Mouse (Mus musculus) testis, postnatal 14 days (tissue): ENCODE data around the gene Mkrn3.

Experiments
- DNase-seq: peaks from one replicate; pipeline ENCODE4 v3.0.0; 2021; ENCODE audit warnings: low spot score

The Mkrn3 gene

DNA sequence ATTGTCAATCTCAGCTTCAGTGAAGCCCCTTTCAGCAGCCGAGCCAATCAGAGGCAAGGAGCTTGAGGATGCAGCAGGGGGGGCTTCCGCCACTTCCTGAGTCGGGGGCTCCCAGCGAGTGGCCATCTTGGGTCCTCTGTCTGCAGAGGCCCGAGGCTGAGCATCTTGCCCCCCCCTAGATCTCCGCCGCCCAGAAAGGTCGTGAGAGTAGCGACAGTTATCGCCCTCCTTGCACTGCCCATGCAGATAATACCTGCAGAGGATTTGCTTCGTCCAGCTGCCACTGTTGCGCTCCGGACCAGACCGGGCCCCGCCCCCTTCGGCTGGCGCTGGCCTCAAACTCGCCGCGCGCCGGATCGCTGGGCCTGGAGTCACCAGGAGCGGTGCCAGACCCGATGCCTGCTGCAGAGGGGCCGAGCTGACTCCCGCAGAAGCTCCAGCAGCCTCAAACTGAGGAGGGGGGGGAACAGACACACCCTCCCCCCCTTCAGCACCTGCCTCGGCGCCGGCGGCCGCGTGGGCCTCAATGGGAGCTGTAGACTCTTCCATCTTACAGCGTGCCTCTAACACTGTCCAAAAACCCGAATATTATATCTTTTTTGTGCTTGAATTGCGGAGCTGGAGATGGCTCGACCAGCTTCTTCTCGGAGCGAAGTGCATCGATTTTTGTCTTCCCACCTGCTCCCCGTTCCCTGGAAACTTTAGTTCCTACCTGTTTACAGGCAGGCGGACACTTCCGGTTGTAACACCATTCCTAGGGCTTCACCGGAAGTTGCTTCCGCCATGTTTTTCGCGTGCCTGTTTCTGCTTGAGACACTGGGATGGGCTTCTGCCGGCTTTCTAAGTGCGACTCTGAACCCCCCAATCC, at the start of gene Mkrn3:
Gene Mkrn3, minus strand, starts transcription at position 647 of the 868 bp plus-strand sequence.
- peak; percentile 89 for DNase-seq

DNA sequence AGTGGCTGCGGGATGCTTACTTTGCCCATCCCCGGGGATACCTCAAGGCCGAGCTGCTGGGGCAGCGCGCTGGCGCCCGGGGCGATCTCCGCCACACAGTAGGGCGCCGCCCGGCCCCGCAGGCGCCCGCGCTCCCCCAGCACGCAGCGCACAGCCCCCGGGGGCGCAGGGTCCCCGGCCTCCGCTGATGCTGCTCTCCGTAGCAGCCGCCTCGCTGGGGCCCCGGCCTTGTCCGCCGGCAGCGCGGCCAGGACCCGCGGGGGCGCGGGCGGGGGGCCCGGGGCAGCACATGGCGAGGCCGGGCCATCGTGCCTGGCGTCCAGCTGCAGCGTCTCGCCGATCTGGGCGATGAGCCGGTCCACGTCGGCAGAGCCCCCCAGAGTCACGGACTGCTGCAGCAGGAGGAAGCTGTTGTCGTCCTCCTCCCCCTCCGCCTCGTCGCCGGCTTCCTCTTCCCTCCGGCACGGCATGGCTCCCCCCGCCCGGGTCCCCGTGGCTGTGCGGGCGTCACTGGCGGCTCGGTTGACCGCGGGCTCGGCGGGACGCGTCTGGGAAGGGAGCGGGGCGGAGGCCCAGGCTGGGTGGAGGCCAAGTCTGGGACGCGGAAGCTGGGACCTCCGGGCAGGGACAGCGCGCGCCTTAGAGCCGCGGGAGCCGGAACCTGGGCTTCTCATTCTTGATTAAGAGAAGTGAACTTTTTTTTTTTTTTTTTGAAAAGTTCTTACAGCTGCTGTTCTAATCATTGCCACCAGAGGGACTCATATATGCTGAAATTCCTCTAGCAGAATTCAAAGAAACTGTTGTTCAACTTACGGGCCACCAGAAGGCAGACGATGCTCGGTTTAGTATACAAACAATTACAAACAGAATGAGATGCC, 44.2 kb upstream of the Mkrn3 start, which contains the start of gene Peg12:
Gene Peg12, minus strand, starts transcription at position 633 of the 878 bp plus-strand sequence.
- DNase-seq, result peak; percentile 48

DNA sequence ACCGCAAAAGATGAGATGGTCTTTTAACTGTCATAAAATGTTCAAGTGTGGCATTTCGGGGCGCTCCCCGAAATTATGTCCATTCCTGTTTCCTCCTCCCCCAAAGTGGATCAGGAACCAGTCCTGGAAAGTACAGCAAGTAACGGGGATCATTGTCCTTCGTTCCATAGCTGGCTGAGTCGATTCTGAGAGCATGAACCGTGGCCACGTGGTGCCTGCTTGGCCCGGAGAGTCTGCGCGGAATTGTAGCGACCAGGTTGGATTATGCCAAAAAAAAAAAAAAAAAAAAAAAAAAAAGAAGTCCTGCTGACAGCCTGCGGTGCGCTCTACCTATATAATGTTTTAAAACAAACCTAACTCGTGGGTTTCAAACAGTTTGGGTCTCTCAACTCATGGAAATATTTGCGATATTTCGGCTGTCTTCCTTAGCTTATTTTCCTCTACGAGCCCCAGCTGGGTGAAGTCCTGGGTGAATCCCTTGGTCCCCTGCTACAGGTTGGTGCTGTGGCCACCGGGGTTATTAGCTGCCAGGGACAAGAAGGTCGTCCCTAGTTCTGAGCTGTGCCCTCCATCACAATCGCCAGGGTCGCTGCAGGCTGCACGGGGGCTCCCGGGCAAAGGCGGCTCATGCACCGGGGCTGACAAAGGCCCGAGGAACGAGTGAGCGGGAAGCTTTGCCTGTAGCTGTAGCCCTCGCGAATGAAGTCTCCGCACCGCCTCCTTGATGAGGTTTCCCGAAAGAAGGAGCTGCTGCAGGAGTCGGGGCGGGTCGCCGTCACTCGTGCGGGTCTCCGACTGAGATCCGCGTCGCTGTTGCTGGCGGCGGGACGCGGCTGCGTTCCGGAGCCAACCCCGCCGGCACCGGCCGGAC, 43.3 kb upstream of the Mkrn3 start:
- DNase-seq, result peak; percentile 11

DNA sequence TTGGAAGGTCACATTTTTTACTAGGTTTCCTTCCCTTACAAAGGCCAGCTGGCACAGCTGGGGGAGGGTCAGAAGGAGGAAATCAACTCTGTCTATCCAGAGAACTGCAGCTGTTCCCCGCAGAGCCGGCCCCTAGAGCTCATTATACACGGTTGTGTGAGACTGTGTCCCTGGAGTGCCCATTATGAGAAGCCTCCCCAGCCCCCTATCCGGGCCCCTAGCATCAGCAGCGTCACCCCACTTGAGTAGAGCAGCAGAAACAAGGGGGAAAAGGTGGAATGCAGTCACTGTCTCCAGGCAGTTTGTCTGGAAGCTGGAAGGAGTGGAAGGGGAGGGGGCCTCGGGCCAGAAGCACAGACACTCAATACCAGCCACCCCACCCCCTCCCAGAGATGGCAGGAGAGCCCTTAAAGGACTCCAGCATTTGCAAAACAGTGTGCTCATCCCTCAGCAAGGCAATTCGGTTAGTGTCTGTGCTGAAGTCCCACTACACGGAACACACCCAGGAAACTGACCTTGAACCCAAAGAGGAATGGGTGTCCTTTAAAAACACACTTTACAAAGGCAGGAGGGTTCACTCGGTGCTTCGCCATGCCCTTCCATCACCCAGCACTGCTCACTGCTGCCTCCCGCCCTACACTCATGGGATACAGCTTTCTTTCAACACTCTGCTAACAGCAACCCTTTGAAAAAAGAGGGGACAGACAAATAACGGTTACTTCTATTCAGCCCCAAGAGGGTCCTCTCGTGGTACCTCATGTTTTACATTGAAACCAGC, 42.5 kb upstream of the Mkrn3 start:
- DNase-seq, result no peak

DNA sequence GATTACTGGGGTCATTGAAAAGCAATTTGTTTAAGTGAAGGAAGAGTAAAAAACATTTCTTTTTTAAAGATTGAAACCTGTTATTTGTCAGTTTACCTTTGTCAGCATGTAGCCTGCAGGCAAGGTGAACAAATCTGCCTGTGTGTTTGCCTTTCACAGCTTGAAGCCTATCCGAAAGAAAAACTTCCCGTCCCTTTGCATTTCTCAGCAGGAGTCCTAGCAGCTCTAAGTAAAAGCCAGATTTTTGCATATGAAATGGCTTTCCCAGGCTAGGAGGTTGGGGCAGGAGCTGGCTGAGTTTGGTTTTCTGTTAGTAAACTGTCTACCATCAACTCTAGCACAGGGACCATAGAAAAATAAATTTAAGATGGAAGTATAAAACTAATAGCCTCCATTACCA, 32.4 kb upstream of the Mkrn3 start:
- no peak for DNase-seq

DNA sequence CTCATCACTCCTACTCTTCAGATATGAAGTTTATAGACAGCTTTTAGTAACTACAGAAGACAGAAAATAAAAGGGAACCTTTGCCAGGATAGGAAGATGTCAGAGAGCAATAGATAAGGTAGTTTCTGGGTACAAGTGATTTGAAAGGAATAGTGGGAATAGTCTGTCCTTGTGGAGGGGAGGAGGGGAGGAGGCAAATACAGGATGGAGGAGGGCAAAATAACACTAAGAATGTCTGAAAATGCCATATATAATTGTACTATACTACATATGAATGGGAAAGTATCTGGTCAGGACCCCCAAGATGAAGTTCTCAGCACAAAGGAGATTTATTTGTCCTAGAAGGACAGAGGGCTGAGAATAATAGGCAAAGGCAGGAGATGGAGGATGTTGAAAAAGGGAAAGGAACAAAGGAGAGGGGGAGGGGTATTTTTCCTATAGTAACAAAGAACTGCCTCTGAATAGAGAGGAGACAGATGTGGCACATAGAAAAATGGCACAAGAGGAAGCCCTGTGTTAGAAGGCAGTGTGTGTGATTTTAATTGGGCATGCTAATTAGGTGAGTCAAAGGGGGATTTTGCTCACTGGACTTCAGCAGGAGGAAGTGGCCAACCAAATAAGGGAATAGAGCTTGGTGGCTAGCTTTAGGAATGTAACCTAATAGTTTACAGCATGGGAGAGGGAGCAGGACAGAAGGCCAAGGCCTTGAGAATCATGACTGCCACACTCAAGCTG, 25.7 kb upstream of the Mkrn3 start:
- no peak for DNase-seq

DNA sequence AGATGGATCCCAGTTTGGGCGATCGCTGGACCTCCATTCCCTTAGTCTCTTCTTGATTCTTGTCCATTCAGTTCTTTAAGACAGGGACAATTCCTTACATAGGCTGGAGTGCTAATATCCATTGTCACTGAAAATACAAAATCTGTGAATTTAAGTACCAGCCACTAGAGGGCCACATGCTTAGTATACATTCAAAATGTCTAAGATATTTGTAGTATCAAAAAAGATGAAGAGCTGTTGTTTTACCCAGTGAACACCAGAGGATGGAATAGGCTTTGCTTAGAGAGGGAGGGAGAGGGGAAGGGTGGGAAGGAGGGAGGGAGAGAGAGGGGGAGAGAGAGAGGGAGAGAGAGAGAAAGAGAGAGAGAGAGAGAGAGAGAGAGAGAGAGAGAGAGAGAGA, 16.5 kb upstream of the Mkrn3 start:
- no peak for DNase-seq

DNA sequence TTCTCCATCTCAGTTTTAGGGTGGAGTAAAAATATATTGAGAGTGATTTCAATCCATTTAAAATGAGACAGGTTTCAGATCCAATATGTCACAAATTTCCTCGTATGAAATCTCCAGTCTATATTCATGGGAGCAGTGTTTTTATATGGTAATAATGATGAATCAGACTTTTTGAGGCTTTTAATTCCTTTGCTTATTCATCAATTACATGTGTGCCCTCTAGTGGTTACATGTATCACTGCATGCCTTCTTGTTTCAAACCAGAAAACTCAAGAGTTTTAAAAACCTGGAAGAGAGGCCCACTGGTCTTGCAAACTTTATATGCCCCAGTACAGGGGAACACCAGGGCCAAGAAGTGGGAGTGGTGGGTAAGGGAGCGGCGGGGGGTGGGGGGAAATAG, 13.3 kb upstream of the Mkrn3 start:
- no peak for DNase-seq

DNA sequence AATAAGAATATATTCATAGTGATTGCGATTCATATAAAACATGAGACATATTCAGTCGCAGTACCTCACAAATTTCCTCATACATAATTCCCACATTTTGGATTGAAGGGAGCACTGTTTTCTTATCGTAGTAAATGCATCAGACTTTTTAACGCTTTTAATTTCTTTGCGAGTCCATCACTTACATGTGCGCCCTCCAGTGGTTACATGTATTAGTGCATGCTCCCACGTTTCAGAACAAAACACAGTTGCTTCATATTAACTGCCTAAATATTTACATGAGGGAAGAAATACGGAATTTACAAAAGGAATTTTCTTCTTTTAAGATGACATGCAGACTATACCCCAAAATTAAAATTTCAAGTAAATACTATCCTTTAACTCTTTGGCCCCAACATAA, 8.4 kb upstream of the Mkrn3 start:
- no peak for DNase-seq

DNA sequence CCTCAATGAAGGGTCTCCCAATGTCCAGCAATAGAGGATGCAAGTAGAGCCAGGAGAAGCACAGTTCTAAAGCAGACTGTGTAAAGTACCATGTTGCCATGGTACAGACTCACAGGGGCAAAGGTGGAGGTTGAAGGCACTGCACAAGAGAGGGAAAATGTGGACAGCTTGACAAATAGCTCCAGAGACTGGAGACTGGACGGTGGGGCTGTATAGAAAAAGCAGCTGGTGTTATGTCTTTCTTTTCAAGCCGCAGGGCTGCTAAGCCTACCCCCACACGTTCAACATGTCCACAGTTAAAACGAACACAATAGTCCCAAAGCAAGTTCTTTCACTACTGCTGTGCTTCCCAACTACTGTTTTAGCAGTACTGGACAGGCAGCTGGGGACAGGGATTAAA, 3.3 kb upstream of the Mkrn3 start:
- DNase-seq, result no peak

DNA sequence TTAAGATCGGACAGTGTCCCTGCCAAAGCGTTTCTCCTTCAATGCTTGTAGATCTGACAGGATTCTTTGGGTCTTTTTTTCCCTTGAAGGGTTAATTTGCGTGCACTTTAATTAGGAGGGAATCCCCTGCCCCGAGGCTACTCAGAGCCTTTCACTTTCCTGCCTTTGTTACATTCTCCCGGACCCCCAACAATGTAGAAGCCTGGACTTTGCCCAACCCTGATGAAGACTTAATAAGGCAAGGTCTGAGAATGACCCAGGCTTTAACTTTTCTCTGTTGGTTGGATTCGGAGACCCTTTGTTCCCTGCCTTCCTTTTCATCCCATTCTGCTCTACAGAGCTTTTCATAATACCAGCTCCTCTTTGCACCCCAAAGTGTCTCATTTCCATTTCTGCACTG, 627 bp upstream of the Mkrn3 start:
- peak; percentile 12 for DNase-seq

DNA sequence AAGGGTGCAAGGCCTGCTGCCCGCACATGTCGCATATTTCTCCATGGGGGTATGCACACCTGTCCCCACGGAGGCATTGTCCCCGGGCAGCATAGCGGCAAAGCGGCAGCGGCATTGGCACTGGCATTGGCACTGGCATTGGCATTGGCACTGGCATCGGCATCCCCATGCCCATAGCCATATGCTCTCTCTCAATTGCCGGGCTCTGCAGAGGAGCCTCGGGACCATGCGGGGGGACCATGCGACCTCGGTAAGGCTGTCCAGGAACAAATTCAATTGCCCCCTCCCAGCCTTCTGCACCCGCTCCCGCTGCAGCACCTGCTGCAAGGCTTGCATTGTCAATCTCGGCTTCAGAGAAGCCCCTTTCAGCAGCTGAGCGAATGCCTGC, 840 bp downstream of the Mkrn3 start:
- DNase-seq, result no peak

DNA sequence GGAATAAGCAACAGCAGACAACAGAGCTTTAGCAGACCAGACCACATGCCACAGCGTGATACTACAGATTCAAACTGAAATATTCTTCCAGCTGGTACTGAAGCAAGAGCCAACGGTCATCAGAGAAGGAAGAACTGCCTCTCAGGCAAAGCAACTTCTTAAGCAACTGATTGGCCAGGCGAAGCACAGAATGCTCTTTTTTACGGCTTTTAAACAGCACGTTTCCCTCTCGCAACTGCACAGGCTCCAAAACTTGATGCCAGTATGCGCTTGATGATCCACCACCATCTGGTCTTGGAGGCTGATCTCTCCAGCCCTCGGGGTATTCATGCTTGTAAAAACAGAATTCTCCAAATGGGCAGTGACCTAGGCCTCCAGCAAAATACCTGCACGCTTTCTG, 1.6 kb downstream of the Mkrn3 start:
- no peak for DNase-seq

DNA sequence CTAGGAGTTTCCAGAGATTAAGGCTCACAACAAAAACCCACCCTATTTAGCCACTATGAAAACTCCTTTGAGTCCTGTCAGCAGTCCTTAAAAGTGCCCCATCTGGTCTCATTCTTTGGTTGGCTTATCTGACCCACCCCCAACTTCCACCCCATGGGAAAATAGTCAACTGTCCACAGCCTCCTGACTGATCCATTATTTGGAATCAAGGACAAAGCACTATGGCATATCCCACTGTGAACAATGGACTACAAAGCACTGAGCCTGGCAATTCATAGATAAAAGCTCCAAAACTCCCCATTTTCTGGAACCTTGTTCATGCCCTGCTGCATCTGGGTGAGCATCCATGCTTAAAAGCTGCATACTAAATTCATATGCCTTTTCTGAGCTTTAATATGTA, 3.8 kb downstream of the Mkrn3 start:
- DNase-seq, result no peak

DNA sequence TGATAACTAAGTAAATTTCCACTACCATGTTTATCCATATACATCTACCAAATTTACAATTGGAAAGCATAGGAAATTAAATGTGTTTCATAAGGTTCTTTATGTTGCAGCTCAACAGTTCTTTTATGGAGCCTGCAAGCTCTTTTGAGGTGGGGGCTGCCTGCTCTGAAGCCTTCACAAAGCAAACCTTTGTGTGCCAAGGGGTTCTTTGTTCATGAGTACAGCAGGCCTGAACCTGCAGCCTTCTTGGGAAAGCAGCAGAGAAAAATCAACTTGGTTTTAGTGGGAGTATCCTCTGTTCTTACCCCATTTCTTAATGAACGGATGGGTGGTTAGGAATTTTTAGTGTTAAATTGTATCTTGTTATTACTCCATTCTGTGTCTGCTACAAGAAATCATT, 4.7 kb downstream of the Mkrn3 start:
- no peak for DNase-seq

DNA sequence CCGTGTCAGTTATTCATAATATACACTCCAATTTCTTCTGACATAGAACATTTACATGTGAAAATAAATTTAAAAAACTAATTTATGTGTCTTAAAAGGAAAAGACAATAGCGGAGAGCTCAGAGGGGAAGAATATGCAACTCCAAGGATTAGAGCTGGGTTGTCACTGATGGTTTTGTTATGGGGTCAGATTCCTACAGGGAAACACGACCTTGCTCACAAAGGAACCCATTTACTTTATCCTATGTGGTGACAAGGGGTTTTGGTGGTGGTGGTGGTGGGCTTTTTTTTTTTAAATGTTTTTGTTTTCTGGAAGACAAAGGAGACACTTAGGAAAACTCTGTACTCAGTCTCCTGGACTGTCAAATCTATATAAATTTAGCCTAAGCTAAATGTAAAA, 12.1 kb downstream of the Mkrn3 start:
- no peak for DNase-seq

DNA sequence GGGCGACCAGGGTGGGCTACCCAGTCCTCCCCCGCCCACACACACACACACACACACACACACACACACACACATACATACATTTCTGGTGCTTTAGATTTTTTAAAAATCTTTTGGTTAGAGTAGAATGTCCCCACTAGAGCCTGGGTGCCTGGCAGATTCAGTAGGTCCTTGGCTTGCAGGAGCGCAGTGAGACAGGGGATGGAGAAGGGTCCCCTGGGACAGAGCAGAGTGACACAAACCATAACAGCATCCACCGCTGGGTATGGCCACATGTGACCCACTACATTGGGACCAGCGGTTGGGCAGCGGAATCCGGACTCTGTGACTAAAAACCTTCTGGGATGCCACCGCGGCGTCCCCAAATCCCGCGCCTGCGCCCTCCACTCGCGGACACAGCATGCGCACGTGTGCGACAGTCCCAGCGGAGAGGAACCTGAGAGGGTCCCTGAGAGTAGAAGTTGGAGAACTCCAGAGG, 13.3 kb downstream of the Mkrn3 start:
- DNase-seq, result no peak

DNA sequence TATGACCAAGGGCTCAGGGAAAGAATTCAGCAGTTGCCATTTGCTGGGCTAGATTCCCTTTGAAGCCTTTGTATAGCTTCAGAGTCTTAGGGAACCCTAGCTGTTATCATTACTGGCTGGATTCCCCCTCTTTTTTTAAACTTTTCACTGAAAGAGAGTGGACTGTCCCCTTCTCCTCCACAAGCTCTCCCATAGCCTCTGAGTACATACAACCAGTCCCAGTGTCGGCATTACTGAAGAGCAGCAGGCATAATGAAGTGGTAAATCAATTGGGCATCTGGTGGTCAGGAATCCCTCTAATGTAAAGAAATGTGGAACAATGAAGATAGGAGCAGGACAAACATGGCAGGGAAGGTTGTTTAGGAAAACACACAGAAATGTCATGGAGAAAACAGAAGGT, 27.7 kb downstream of the Mkrn3 start:
- no peak for DNase-seq

DNA sequence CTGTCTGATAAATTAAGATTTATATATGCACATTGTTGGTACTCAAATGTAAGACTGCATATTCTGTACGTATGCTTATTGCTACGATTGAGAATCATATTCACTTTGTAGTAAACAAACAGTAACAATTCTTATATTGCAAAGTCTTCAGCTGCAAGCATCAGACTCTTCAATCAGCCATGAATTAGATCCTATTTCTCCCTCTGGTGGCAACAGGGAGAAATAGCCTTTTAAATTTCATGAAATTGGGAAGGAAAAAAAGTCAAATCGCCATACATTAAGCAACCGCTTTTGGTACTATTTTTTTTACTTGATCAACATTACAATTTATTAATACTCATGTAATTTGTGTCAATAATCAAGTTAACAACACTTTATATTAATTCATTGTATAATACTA, 31.6 kb downstream of the Mkrn3 start:
- DNase-seq, result no peak

DNA sequence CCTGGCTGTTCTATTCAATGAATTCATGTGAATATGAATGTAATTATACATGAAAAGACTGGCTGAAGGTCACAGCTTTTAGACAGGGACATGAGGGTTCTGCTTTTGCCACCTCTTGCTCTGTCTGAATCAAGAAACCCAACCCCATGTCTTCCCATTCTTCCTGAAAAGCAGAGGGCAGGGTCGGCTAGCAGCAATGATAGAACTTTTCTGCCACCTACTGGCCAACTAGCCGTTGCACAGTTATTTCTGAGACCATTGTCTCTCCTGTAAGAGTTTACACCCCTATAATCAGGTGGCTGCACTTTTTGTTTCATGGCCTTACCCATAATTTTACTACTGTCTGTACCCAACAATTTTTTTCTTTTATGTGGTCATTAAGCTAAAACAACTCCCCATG, 37.5 kb downstream of the Mkrn3 start:
- peak; percentile 6 for DNase-seq

DNA sequence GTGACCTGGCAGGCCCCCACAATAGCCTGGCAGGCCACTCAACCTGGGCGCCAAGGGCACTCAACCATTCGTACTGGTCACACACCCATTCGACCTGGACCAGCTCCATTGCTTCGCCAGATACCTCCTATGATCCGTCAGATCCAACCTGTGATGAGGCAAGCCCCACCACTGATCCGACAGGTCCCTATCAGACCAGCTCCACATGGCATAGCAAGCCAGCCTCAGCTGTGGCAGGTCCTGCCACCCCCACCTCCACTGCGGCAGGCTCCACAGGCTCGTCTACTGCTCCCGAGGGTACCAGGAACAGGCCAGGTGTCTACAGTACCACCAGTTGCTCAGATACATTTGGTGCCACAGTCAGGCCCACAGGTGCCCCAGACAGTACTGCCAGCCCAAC, 41.4 kb downstream of the Mkrn3 start:
- no peak for DNase-seq
